Mouse (Mus musculus): ENCODE data around the gene Sh3bgr.

Gene Sh3bgr

GRCm38 (mm10) chr16:96209789-96210188 lies 9.5 kb downstream of the Sh3bgr start:
- DNase-seq (ENCODE audit: low spot score in 2 of 2): peak; percentile 33 to 53

DNA sequence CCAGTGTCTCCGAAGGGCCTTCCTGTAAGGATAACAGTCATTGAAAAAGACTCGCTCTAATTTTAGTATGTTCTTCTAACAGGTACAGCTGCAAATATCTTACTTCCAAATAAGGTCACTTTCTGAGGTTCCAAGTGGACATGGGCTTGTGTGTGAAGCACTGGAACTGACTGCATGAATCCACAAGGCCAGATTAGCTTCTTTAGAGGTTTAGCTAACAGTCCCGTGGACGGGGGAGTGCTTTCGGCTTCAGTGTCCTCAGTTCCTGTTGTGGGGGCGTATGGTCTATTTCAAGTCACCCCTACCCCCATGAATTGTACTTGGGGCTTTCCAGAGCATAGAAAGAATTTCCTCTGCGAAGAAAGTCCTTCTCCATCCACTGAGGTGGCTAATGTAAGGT lies 10.6 kb downstream of the Sh3bgr start:
- no peak for DNase-seq (ENCODE audit: low spot score in 2 of 2)

GRCm38 (mm10) chr16:96213027-96213426 lies 12.8 kb downstream of the Sh3bgr start:
- DNase-seq (ENCODE audit: low spot score in 2 of 2): no peak

- no peak for DNase-seq (ENCODE audit: low spot score in 2 of 2)
Observed at GRCm38 (mm10) chr16:96221491-96221890, 21.2 kb downstream of the Sh3bgr start.

DNA sequence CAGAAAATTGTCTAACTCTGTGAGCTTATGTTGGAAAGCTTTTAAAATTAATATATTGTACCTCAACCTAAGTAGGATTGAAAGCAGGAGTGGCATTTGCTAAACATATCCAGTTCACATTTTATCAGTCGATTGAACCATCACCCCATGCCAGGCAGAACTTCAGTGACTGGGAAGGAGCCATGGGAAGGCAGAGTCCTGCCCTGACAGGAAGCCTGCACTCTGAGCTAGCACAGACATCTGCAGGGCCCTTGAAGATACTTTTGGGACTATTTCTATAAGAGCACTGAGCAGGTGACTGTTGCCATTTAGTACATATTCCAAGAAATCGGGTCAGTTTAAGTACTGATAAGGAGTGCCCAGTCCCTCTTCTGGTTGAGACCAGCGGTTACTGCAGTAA lies 21.7 kb downstream of the Sh3bgr start:
- no peak for DNase-seq (ENCODE audit: low spot score in 2 of 2)

DNA sequence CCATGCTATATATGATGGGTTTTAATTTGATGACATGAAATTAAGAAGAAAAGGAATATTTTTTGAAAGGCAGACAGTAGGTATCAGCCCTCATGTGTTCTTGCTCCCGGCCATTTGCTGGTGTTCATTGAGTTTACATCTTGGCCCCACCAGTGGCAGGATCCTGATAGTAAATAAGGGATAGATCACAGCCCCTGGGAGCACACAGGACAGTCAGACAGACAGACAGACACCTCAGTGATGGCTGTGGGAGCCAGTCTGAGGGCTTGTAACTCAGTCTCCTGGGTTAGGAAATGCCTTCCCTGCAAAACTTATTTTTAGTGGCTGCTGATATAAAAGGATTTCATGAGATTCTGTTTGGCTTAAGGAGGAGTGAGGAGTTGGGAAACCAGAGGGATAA lies 22.2 kb downstream of the Sh3bgr start:
- DNase-seq (ENCODE audit: low spot score in 2 of 2): no peak

DNA sequence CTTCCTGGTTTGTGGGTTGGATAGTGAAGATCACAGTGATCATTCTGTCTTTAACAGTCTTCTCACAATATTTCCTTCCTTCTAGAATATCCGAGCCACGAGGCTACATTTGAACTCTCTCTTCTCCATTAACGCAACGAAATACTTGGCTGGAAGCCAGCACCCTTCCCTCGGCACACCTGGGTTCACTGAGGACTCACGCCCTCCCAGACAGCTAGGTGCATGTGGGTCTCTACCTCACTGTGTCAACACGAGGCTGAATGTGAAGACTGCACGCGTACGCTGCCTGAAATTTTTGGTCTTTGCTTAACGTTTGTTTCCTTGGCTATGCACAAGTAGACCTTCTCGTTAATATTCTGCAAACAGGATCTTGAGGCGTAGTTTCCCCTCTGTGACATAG lies 28.2 kb downstream of the Sh3bgr start:
- DNase-seq (ENCODE audit: low spot score in 2 of 2): peak in 1 of 2 experiments; percentile 27

DNA sequence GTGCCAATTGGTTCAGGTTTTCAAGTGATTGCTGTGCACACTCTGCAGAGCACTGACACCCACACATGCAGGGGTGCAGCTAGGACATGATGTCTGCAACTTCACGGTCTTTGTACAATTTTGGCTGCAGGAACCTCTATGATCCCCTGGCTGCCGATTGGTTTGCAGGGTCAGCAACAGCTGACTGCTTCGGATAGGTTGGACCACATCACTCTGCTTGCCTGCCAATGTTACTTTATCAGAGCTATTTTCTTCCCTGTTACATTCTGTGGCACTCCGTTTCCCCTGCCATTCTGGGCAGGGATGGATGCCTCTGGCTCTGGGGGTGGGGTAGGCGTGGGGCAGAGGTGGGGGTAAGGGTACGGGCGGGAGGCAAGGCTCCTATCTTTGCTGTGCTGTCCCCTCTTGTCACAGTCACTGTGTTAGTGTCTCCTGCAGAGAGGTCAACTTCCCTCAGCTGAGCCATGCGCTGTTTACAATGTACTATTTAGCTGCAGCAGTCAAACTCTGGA lies 28.9 kb downstream of the Sh3bgr start:
- DNase-seq (ENCODE audit: low spot score in 2 of 2): peak in 1 of 2 experiments; percentile 29

- DNase-seq (ENCODE audit: low spot score in 2 of 2): peak; percentile 71 to 81
Observed at GRCm38 (mm10) chr16:96230411-96230810, 30.2 kb downstream of the Sh3bgr start.

GRCm38 (mm10) chr16:96231251-96231650 lies 31.0 kb downstream of the Sh3bgr start:
- DNase-seq (ENCODE audit: low spot score in 2 of 2): peak in 1 of 2 experiments; percentile 10

GRCm38 (mm10) chr16:96231974-96232373 lies 31.7 kb downstream of the Sh3bgr start:
- peak in 1 of 2 experiments; percentile 14 for DNase-seq (ENCODE audit: low spot score in 2 of 2)

DNA sequence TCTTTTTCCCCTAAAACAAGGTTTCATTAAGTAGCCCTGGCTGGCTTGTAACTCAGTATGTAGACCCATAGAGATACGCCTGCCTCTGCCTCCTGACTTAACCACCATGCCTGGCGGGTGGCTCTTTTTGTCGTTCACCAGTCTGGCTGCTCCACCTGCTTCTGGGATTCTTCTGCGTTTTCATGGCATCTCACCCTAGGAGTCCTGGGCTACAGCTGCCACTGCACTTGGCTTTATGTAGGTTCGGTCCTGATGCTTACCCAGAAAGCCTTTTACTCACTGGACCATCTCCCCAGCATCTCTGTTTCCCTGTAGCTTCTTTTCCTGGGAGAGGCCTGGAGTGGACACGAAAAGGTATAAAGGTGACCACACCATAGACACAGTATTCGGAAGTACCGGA lies 33.7 kb downstream of the Sh3bgr start:
- DNase-seq (ENCODE audit: low spot score in 2 of 2): peak in 1 of 2 experiments; percentile 11

GRCm38 (mm10) chr16:96235366-96235970 lies 35.2 kb downstream of the Sh3bgr start, which contains the start of gene B3galt5:
B3galt5 (plus strand) TSS chr16:96235801.
- DNase-seq (ENCODE audit: low spot score in 2 of 2): peak; percentile 37 to 38

DNA sequence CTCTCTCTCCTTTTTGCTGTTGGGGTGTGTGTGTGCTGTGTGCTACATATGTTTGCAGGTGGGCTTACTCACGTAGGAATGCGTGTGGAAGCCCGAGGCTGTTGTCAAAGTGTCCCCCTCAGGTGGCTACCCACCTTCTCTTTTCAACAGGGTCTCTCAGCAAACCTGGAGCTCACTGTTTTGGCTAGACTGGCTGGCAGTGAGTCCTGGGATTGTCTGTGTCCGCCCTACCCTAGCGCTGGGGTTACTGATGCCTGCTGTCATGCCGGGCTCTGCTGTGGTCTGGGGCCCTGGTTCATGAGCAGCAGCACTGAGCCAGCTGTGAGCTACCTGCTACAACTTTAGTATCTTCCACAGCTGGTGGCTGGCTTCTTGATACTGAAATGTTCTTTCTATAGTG lies 44.2 kb downstream of the Sh3bgr start:
- no peak for DNase-seq (ENCODE audit: low spot score in 2 of 2)

- DNase-seq (ENCODE audit: low spot score in 2 of 2): peak; percentile 59 to 76
Observed at GRCm38 (mm10) chr16:96249635-96250034, 49.4 kb downstream of the Sh3bgr start.

DNA sequence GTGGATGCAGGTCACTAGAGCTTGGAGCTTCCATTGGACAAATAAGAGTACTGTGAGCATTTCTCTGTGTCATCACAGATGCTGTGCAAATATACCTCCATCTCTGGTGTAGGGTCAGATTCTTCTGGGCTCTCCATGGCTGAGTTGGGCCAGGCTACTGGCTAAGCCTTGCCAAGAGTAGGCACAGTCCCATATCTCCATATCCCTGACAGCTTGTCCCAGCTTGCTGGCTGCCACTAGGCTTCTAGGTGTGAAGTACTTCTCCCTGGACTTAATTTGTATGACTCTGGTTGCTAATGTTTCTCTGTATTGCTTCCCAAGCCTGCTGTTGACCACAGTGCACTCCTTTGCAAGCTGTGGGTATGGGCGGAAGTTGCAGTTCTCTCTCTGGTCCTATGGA lies 51.9 kb downstream of the Sh3bgr start:
- DNase-seq (ENCODE audit: low spot score in 2 of 2): no peak

GRCm38 (mm10) chr16:96258429-96258828 lies 58.2 kb downstream of the Sh3bgr start:
- DNase-seq (ENCODE audit: low spot score in 2 of 2): no peak

GRCm38 (mm10) chr16:96271736-96272135 lies 71.5 kb downstream of the Sh3bgr start:
- no peak for DNase-seq (ENCODE audit: low spot score in 2 of 2)

GRCm38 (mm10) chr16:96272929-96273619 lies 72.8 kb downstream of the Sh3bgr start:
- DNase-seq (ENCODE audit: low spot score in 2 of 2): peak in 1 of 2 experiments; percentile 40

DNA sequence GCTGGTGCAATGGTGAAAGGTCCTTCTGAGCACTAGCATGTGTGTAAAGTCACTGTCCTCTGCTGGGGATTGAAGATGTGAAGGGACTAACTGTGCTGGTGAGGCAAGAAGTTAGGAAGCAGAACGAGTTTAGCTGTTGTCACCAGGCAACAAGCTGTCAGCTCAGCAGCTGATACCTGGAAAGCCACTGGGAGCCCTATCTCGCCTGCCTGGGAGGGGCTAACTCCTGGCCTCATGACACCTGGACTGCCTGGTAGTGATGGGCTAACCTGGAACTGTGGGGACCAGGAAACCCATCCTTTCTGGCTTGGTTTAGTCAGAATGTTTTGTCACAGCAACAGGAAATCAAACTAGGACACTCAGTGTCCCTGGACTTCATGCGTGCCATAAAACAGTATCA lies 76.3 kb downstream of the Sh3bgr start:
- no peak for DNase-seq (ENCODE audit: low spot score in 2 of 2)
